Mouse (Mus musculus): Measurements from ENCODE around the gene Abcg8. TPM values are rescaled to one million over a fixed set of nuclear protein-coding genes. Genes with fewer than 3 reads are reported as not detected.

Gene Abcg8
- total RNA-seq, 2 experiments from 2014 or later, result not detected

DNA sequence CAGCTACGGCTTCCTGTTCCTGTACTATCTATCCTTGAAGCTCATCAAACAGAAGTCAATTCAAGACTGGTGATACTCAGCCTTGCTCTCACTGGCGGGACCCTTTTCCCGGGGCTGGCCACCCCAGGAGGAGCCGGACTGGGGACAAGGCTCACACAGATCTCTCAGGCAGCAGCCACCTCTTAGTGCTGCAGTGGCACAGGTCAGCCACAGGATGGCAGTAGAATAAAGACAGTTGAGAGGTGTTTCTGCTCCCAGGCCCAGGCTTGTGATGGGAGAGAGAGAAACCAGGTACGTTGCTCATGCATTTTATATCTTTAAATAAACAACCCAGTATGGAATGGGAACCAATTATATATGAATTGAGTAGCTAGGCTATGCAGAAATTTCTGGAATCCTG lies 22.6 kb downstream of the Abcg8 start:
- ATAC-seq (replicated peaks; ENCODE audit: low FRiP score, poor library complexity, severe bottlenecking), result peak; percentile 87

DNA sequence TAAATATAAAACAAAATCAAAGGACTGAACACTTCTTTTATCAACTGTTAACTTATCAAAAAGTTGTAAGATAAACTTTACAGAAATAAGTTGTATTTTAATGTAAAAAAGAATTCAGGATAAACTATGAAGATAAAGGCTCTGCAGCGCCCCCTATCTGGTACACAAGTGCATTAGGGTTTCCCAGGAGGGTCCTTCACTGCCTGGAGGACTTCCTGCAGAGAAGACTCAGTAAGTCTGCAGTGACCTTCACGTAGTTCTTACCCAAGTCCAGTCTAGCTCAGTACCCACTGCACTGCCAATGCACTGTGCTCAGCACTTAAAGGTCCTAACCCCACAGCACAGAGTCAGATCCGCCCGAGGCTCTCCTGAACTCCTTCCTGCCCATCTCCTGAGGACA lies 31.3 kb downstream of the Abcg8 start:
- no peak for ATAC-seq (replicated peaks; ENCODE audit: low FRiP score, poor library complexity, severe bottlenecking)

- no peak for ATAC-seq (replicated peaks; ENCODE audit: low FRiP score, poor library complexity, severe bottlenecking)
Observed at GRCm38 (mm10) chr17:84708818-84709217, 32.7 kb downstream of the Abcg8 start.

- ATAC-seq (replicated peaks; ENCODE audit: low FRiP score, poor library complexity, severe bottlenecking), result no peak
Observed at GRCm38 (mm10) chr17:84709403-84709851, 33.3 kb downstream of the Abcg8 start.

GRCm38 (mm10) chr17:84713563-84714164 lies 37.6 kb downstream of the Abcg8 start:
- no peak for ATAC-seq (replicated peaks; ENCODE audit: low FRiP score, poor library complexity, severe bottlenecking)

DNA sequence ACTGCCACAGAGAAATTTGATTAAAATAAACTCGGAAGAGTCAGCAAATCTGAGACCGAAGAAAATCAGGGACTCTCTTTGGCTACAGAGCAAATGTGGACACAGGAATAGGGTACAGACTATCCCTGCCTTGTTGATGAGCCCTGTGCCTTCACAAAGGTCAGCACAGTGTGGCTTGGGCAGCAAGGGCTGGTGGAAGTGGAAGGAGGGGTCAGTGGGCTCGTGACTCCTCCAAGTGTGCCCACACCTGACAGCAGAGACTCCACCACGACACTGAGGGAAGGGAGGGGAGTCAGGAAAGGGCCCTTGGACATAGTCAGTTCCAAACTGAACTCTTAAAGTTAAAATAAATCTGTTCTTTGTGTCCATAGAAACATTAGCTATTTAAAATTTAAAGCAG lies 38.8 kb downstream of the Abcg8 start:
- ATAC-seq (replicated peaks; ENCODE audit: low FRiP score, poor library complexity, severe bottlenecking), result no peak

DNA sequence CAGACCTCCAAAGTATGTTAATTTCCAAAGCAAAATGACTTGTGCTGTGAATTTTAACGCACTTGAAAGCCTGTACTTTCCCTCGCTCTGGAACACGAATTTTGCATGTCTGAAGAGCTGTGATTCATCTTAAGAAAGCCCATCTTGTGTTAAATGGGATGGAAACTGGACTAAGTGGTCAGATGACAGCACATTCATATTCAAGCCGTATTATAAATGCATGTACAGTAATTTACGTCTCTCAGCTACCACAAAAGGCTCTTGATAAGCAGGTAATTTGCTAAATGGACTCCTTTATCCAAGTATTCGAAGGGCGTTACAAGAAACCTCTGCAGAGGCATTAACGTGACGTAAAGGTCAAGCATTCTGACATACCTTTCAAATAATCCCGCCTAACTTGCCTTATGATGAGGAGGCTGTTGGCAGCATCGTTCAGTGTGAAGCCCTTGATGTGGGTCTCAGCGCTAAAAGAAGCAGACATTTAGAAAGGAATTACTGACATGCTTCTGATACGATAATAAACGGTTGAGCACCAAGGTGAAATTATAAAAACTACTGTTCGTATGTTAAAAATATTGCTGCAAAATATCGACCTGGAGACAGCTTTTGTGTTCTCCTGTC lies 40.3 kb downstream of the Abcg8 start:
- ATAC-seq (replicated peaks; ENCODE audit: low FRiP score, poor library complexity, severe bottlenecking), result no peak

- ATAC-seq (replicated peaks; ENCODE audit: low FRiP score, poor library complexity, severe bottlenecking), result no peak
Observed at GRCm38 (mm10) chr17:84717416-84717815, 41.3 kb downstream of the Abcg8 start.

DNA sequence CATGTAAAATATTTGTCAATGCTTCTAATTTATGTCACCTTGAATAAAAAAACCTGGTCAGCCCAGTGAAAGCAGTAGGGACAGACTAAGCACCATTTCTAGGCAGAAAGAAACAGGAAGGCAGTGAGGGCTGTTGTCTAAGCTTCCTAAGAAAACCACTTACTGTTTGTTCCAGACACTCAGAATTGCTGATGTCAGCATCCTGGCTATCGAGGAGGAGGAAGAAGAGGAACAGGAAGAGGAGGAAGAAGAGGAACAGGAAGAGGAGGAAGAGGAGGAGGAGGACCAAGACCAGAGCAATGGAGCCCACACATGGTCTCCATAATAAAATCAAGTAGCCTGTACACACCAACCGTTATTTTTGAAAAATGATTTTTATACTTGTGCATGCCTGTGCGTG lies 43.0 kb downstream of the Abcg8 start:
- no peak for ATAC-seq (replicated peaks; ENCODE audit: low FRiP score, poor library complexity, severe bottlenecking)

GRCm38 (mm10) chr17:84724028-84724427 lies 47.9 kb downstream of the Abcg8 start:
- ATAC-seq (replicated peaks; ENCODE audit: low FRiP score, poor library complexity, severe bottlenecking), result no peak

DNA sequence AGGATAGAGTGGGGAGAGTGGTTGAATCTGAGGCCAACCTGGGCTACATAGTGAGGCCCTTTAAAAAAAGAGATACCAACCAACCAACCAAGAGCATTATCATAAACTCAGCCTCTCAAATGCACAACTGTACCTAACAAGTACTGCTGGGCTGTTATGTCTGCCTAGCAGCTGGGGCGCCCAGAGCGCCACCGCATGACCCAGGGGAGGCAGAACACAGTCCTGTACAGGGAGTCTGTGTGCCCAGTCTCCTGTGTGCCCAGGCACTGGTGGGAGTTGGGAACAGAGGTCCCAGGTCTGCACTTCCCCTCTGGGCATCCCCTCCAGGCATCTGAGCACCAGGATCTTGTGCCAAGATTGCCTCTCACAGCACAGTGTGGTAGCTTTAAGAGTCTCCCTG lies 49.1 kb downstream of the Abcg8 start:
- no peak for ATAC-seq (replicated peaks; ENCODE audit: low FRiP score, poor library complexity, severe bottlenecking)

DNA sequence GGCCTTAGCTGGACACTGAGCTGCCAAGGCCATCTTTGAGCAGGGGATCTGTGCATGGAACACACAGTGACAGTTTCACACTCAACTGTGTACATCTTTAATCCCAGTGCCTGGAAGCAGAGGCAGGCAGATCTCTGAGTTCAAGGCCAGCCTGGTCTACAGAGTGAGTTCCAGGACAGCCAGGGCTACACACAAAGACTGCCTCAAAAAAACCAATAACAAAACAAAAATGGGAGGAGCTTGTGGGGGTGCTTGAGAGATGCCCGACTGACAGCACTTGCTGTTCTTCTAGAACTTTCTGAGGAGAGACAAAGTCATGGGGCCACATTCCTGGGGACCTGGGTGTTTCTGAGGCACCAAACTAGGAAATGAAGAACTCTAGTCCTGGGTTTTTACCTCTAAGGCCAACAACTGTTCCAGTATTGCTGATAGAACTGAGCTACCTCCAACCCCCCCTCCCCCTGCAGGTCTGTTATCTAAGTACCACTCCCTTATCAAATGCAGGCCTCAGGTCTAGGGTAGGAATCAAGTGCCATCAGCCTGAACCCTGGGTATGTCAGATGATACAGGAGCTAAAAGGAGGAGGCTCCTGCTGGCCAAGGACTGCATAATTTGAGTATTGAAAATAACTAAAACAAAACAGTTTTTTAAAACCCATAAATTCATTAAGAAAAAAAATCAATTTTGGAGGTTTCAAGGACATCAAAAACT lies 52.3 kb downstream of the Abcg8 start:
- ATAC-seq (replicated peaks; ENCODE audit: low FRiP score, poor library complexity, severe bottlenecking), result peak; percentile 88

GRCm38 (mm10) chr17:84729140-84729539 lies 53.0 kb downstream of the Abcg8 start:
- ATAC-seq (replicated peaks; ENCODE audit: low FRiP score, poor library complexity, severe bottlenecking), result no peak

DNA sequence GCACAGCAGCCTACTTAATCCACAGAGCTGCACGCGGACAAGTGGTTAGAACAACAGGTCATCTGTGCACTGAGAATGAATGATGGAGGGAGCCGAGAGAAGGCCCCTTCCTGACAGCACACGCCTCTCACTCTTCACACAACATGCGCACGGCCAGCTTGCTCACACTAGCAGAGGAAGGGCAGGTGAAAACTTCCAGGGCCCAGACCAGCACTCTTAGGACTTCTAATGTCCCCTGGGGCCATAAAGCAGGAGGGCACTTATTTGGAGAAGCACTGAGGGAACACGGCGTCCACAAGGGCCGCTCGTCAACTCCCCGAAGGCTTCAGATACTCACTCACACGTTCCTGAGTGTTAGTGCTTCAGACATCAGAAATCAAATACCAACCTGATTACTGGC lies 55.3 kb downstream of the Abcg8 start:
- ATAC-seq (replicated peaks; ENCODE audit: low FRiP score, poor library complexity, severe bottlenecking), result no peak

DNA sequence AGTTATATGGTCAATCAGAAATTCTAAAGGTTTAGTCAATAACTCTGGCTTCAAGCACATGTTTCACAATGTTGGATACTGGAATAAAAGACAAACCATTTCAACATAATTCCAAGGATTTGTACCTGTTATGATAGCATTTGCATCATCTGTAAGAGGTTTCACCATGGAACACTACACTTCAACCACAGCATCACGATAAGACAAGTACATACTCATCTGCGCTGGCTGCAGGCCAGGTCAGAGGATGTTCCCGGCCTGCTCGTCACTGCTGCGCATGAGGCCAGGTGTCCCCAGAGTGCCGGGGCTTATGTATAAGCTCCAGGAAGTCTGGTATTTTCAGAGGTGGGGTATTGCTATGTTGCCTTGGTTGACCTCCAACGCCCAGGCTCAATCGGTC lies 56.5 kb downstream of the Abcg8 start:
- peak; percentile 71 for ATAC-seq (replicated peaks; ENCODE audit: low FRiP score, poor library complexity, severe bottlenecking)

- ATAC-seq (replicated peaks; ENCODE audit: low FRiP score, poor library complexity, severe bottlenecking), result no peak
Observed at GRCm38 (mm10) chr17:84736719-84737118, 60.6 kb downstream of the Abcg8 start.

DNA sequence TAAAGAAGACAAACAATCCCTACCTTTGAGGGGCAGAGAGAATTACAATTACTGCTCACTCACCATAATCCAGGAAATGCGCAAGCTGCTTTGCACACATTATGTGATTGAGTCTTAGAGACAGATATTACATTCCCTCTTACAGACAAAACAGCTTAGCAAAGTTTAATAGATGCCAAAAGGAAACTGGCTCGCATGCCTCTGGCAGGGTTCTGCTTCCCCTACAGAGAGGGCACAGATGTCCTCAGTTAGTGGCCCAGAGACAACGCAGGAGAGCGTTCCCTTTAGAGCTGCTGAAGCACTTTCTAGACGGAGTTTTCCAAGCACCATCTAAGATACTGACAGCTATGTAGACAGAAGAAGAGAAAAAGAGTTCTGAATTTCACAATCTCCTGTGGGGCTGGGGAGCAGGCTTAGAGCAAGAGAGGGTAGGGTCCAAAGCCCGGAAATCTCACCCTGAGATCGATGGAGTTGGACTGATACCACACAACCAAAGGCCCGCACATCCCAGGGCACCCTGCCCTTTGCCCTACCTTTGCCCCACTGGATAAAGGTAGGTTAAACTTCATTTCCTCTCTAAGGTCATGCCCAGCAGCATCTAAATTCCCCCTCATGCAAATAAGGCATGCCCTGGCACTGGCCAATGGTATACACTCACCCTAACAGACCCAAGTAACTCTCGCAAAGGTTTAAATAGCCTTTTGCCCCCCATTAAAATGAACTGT lies 62.1 kb downstream of the Abcg8 start:
- no peak for ATAC-seq (replicated peaks; ENCODE audit: low FRiP score, poor library complexity, severe bottlenecking)

DNA sequence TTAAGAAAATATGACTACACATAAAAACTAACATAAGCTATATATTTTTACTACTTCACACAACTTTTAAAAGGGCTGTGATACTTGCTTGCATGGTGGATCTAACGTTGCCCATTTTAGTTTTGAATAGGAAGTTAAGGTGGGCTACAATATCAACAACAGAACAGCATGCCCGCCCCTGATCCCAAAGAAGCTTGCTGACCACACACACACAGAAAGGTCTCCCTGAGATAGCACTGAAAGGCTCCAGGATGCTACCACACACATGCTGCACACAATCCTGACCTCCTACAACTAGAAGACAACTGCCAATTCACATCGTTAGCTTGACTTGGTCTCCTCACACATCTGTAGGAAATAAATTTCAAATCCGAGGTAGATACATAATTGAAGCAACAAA lies 68.2 kb downstream of the Abcg8 start:
- ATAC-seq (replicated peaks; ENCODE audit: low FRiP score, poor library complexity, severe bottlenecking), result no peak

DNA sequence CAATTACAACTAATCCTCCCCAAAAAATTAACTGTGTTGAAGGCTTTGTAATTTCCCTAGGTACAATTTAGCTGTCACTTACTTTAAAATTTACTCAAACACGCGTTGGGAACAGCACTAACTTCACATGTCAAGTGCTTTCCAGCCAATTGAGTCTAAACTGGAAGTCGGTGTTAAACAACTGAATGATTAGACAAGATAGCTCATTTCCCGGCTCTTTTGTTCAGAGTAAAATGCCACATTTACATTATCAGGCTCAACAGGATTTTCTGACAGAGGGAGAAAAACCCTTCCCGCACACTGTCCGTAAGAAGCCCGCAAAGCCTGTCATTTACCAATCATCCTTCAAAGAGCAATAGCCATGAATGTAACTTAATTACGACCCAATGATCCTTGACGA lies 68.9 kb downstream of the Abcg8 start:
- no peak for ATAC-seq (replicated peaks; ENCODE audit: low FRiP score, poor library complexity, severe bottlenecking)

- no peak for ATAC-seq (replicated peaks; ENCODE audit: low FRiP score, poor library complexity, severe bottlenecking)
Observed at GRCm38 (mm10) chr17:84747212-84747611, 71.1 kb downstream of the Abcg8 start.
